29 mouse cellular contexts compared by ENCODE assay signal in the genomic region with DNA sequence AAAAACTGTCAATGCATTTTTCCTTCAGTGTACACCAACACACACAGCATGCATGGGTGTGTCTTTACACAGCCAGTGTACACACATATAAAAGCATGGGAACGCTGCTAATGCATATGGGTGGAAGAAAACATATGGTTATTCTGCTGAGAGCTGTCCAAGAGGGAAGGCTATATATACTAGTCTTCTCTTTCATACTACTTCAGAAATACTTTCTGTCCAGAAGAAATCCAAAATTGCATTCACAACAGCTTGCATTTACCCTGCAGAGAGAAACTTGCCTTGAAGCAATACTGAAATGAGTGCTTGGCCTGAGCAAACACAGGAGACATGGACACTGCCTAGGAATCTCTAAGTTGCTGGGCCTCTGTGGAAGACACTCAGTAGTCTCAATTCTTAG. TPM values are rescaled to one million over a fixed set of nuclear protein-coding genes. Genes with fewer than 3 reads are reported as not detected.
DNase-seq lines count a peak whose midpoint lies in the region; ATAC-seq lines count a peak whose summit lies in the region.
"Had no signal": no experiment of that assay in that cellular context is flagged by ENCODE, and none has a peak within 500 bp of the region (broad histone marks: within the 10 kb centered on the region; RNA-seq: fewer than 3 reads in every experiment).

No protein-coding gene starts in this region.

- H3K4me3 ChIP-seq in hindbrain, embryonic 10.5 days: peak overlapping the region; percentile 72
- H3K4me3 ChIP-seq in hindbrain, embryonic 16.5 days (ENCODE audit: low read length): no peak overlapping the region
- 0 out of 2 replicates have a peak overlapping the region, but pooled peaks have one; percentile 11 for H3K4me3 ChIP-seq in midbrain, embryonic 11.5 days (ENCODE audit: low read depth, low read length)
- H3K4me3 ChIP-seq in midbrain, embryonic 15.5 days: no peak overlapping the region
- no peak overlapping the region for H3K4me3 ChIP-seq in midbrain, embryonic 13.5 days (replicated peaks)
- H3K4me3 ChIP-seq in neural tube, embryonic 14.5 days (ENCODE audit: low read depth, low read length): no peak overlapping the region
- H3K4me3 ChIP-seq: embryonic facial prominence, embryonic 10.5 days; embryonic facial prominence, embryonic 15.5 days; forebrain, embryonic 13.5 days; hindbrain, embryonic 15.5 days; intestine, embryonic 15.5 days; liver, embryonic 12.5 days had no signal

- peaks cover 86% of the 10 kb centered on the region for H3K4me1 ChIP-seq in hindbrain, embryonic 10.5 days (replicated peaks)
- peaks cover 33% of the 10 kb centered on the region for H3K4me1 ChIP-seq in hindbrain, embryonic 16.5 days (ENCODE audit: control insufficient read depth, insufficient read depth, low read depth, low read length)
- peaks cover 49% of the 10 kb centered on the region for H3K4me1 ChIP-seq in midbrain, embryonic 11.5 days (ENCODE audit: control insufficient read depth, insufficient read depth, low read length)
- H3K4me1 ChIP-seq in midbrain, embryonic 15.5 days: peaks cover 41% of the 10 kb centered on the region
- H3K4me1 ChIP-seq in midbrain, embryonic 13.5 days (replicated peaks): peaks cover 66% of the 10 kb centered on the region
- H3K4me1 ChIP-seq in neural tube, embryonic 14.5 days (ENCODE audit: control insufficient read depth, insufficient read depth, low read length): peaks cover 28% of the 10 kb centered on the region

- H3K36me3 ChIP-seq in hindbrain, embryonic 10.5 days: peaks cover 29% of the 10 kb centered on the region; the same call in 1 of the 2 replicates
- H3K36me3 ChIP-seq in hindbrain, embryonic 16.5 days (ENCODE audit: control insufficient read depth, insufficient read depth, low read length): no peaks in the 10 kb centered on the region
- H3K36me3 ChIP-seq in midbrain, embryonic 11.5 days (ENCODE audit: control insufficient read depth, insufficient read depth, low read length): peaks cover 2% of the 10 kb centered on the region; the same call in 1 of the 2 replicates
- no peaks in the 10 kb centered on the region for H3K36me3 ChIP-seq in midbrain, embryonic 15.5 days (replicated peaks)
- H3K36me3 ChIP-seq in midbrain, embryonic 13.5 days: no peaks in the 10 kb centered on the region
- H3K36me3 ChIP-seq in neural tube, embryonic 14.5 days (ENCODE audit: control insufficient read depth, insufficient read depth, low read length): no peaks in the 10 kb centered on the region
- H3K36me3 ChIP-seq: embryonic facial prominence, embryonic 10.5 days; embryonic facial prominence, embryonic 15.5 days; hindbrain, embryonic 15.5 days; intestine, embryonic 15.5 days; liver, embryonic 12.5 days had no signal

- H3K9me3 ChIP-seq in hindbrain, embryonic 10.5 days: no peaks in the 10 kb centered on the region
- no peaks in the 10 kb centered on the region for H3K9me3 ChIP-seq in hindbrain, embryonic 16.5 days (ENCODE audit: control insufficient read depth, low read length)
- no peaks in the 10 kb centered on the region for H3K9me3 ChIP-seq in midbrain, embryonic 11.5 days (ENCODE audit: control insufficient read depth, low read length)
- no peaks in the 10 kb centered on the region for H3K9me3 ChIP-seq in midbrain, embryonic 15.5 days
- H3K9me3 ChIP-seq in midbrain, embryonic 13.5 days: no peaks in the 10 kb centered on the region
- no peaks in the 10 kb centered on the region for H3K9me3 ChIP-seq in neural tube, embryonic 14.5 days (ENCODE audit: control insufficient read depth, low read length)
- H3K9me3 ChIP-seq: embryonic facial prominence, embryonic 10.5 days; embryonic facial prominence, embryonic 15.5 days; forebrain, embryonic 13.5 days; hindbrain, embryonic 15.5 days; intestine, embryonic 15.5 days; liver, embryonic 12.5 days had no signal

- no peak overlapping the region for H3K9ac ChIP-seq in hindbrain, embryonic 16.5 days (ENCODE audit: low read depth, low read length)
- no peak overlapping the region; the same call in 1 of the 2 replicates for H3K9ac ChIP-seq in midbrain, embryonic 11.5 days (ENCODE audit: low read length)
- H3K9ac ChIP-seq in midbrain, embryonic 15.5 days: no peak overlapping the region
- no peak overlapping the region for H3K9ac ChIP-seq in midbrain, embryonic 13.5 days (replicated peaks)
- no peak overlapping the region for H3K9ac ChIP-seq in neural tube, embryonic 14.5 days (replicated peaks; ENCODE audit: low read depth, low read length)
- H3K9ac ChIP-seq: embryonic facial prominence, embryonic 15.5 days; forebrain, embryonic 13.5 days; hindbrain, embryonic 15.5 days; intestine, embryonic 15.5 days; liver, embryonic 12.5 days; liver, postnatal 0 days had no signal

- H3K27ac ChIP-seq in hindbrain, embryonic 10.5 days: no peak overlapping the region
- H3K27ac ChIP-seq in hindbrain, embryonic 16.5 days (ENCODE audit: low read depth, low read length): no peak overlapping the region
- H3K27ac ChIP-seq in midbrain, embryonic 11.5 days (ENCODE audit: low read depth, low read length): no peak overlapping the region
- no peak overlapping the region for H3K27ac ChIP-seq in midbrain, embryonic 15.5 days
- H3K27ac ChIP-seq in midbrain, embryonic 13.5 days: no peak overlapping the region
- H3K27ac ChIP-seq in neural tube, embryonic 14.5 days (ENCODE audit: low read depth, low read length): no peak overlapping the region
- H3K27ac ChIP-seq: embryonic facial prominence, embryonic 10.5 days; embryonic facial prominence, embryonic 15.5 days; forebrain, embryonic 13.5 days; hindbrain, embryonic 15.5 days; intestine, embryonic 15.5 days; liver, embryonic 12.5 days; stomach, postnatal 0 days had no signal

- no peak for DNase-seq in hindbrain, embryonic 10.5 days (ENCODE audit: low spot score)
- no peak for DNase-seq in midbrain, embryonic 11.5 days (ENCODE audit: low spot score, missing footprints)
- no peak for DNase-seq in testis, postnatal 14 days (ENCODE audit: low spot score)
- DNase-seq in spleen, postnatal 4 days (ENCODE audit: low spot score in 2 of 2): no peak
- DNase-seq: cerebellum, adult 8-10 months; cerebellum, postnatal 25 days; gastrocnemius, postnatal 10 days; heart, postnatal 14 days; kidney, adult 2 months; kidney, postnatal 10 days; layer of hippocampus, postnatal 36 days; left cerebral cortex, postnatal 4 days; liver, postnatal 0 days; lung, postnatal 36 days; retina, postnatal 1 day; right cerebral cortex, postnatal 25 days; spleen, adult 18-20 months had no signal

- peaks cover 93% of the 10 kb centered on the region for H3K27me3 ChIP-seq in hindbrain, embryonic 10.5 days (ENCODE audit: insufficient read depth, poor library complexity, severe bottlenecking)
- H3K27me3 ChIP-seq in hindbrain, embryonic 16.5 days (replicated peaks; ENCODE audit: control insufficient read depth, insufficient read depth, low read length): peaks cover 2% of the 10 kb centered on the region; the same call in 1 of the 2 replicates
- peaks cover 57% of the 10 kb centered on the region for H3K27me3 ChIP-seq in midbrain, embryonic 11.5 days (ENCODE audit: control insufficient read depth, insufficient read depth, low read length)
- H3K27me3 ChIP-seq in midbrain, embryonic 15.5 days (replicated peaks): peaks cover 44% of the 10 kb centered on the region
- peaks cover 77% of the 10 kb centered on the region for H3K27me3 ChIP-seq in midbrain, embryonic 13.5 days
- peaks cover 6% of the 10 kb centered on the region; the same call in 1 of the 2 replicates for H3K27me3 ChIP-seq in neural tube, embryonic 14.5 days (ENCODE audit: control insufficient read depth, insufficient read depth, low read length)

- no peak for ATAC-seq in hindbrain, embryonic 16.5 days
- ATAC-seq in midbrain, embryonic 11.5 days (ENCODE audit: low FRiP score): no peak
- ATAC-seq in midbrain, embryonic 15.5 days (replicated peaks): no peak
- no peak for ATAC-seq in midbrain, embryonic 13.5 days
- ATAC-seq in neural tube, embryonic 14.5 days (ENCODE audit: low read depth): no peak
- ATAC-seq: CD4-positive, CD25-positive, alpha-beta regulatory T cell, adult 4 months; forebrain, embryonic 13.5 days; intestine, embryonic 15.5 days; liver, embryonic 12.5 days; liver, postnatal 0 days had no signal

- WGBS in hindbrain, embryonic 10.5 days: 66% methylated on average over 1 of the region's 1 CpGs
- 75% methylated on average over 1 of the region's 1 CpGs for WGBS in hindbrain, embryonic 16.5 days
- 73% methylated on average over 1 of the region's 1 CpGs for WGBS in midbrain, embryonic 11.5 days
- WGBS in midbrain, embryonic 15.5 days: 69% methylated on average over 1 of the region's 1 CpGs
- 57% methylated on average over 1 of the region's 1 CpGs for WGBS in midbrain, embryonic 13.5 days
- WGBS in neural tube, embryonic 14.5 days: 48% methylated on average over 1 of the region's 1 CpGs

- no peak overlapping the region for H3K4me2 ChIP-seq in hindbrain, embryonic 16.5 days (ENCODE audit: low read length)
- H3K4me2 ChIP-seq in midbrain, embryonic 11.5 days: peak overlapping the region; percentile 32; the same call in 1 of the 2 replicates
- H3K4me2 ChIP-seq in midbrain, embryonic 15.5 days: no peak overlapping the region
- peak overlapping the region; percentile 9 for H3K4me2 ChIP-seq in midbrain, embryonic 13.5 days (replicated peaks)
- peak overlapping the region; percentile 17 for H3K4me2 ChIP-seq in neural tube, embryonic 14.5 days (ENCODE audit: low read depth, low read length)
- H3K4me2 ChIP-seq: embryonic facial prominence, embryonic 15.5 days; hindbrain, embryonic 15.5 days; intestine, embryonic 15.5 days; liver, embryonic 12.5 days had no signal

RNA-seq across cellular contexts. Expression of a gene that starts 18.8 kb away (rescaled TPM):
- polyA plus RNA-seq in hindbrain, embryonic 10.5 days (2016; fragmentation: Nextera tagmentation; extraction: Ambion mirVana): 18.2 and 23.7 TPM in 2 replicates
- polyA plus RNA-seq in hindbrain, embryonic 16.5 days (2015; fragmentation: Nextera tagmentation; extraction: Ambion mirVana): 13.3 and 21.7 TPM in 2 replicates
- polyA plus RNA-seq in midbrain, embryonic 11.5 days (2014; fragmentation: Nextera tagmentation; extraction: Ambion mirVana): 10.0 and 10.2 TPM in 2 replicates
- polyA plus RNA-seq in midbrain, embryonic 15.5 days (2015; fragmentation: Nextera tagmentation; extraction: Ambion mirVana): 22.7 and 23.2 TPM in 2 replicates
- 17.3 and 31.0 TPM in 2 replicates for polyA plus RNA-seq in midbrain, embryonic 13.5 days (2015; fragmentation: Nextera tagmentation; extraction: Ambion mirVana)
- 14.9 and 15.7 TPM in 2 replicates for polyA plus RNA-seq in neural tube, embryonic 14.5 days (2014; fragmentation: Nextera tagmentation; extraction: Ambion mirVana)

RNA-seq across cellular contexts. Expression of a gene that starts 50.1 kb away (rescaled TPM):
- 0.88 and 1.2 TPM in 2 replicates for polyA plus RNA-seq in hindbrain, embryonic 10.5 days (2016; fragmentation: Nextera tagmentation; extraction: Ambion mirVana)
- 0.26 and 0.44 TPM in 2 replicates for polyA plus RNA-seq in hindbrain, embryonic 16.5 days (2015; fragmentation: Nextera tagmentation; extraction: Ambion mirVana)
- 0.43 and 0.92 TPM in 2 replicates for polyA plus RNA-seq in midbrain, embryonic 11.5 days (2014; fragmentation: Nextera tagmentation; extraction: Ambion mirVana)
- 0.10 and 0.43 TPM in 2 replicates for polyA plus RNA-seq in midbrain, embryonic 15.5 days (2015; fragmentation: Nextera tagmentation; extraction: Ambion mirVana)
- polyA plus RNA-seq in midbrain, embryonic 13.5 days (2015; fragmentation: Nextera tagmentation; extraction: Ambion mirVana): 0.24 and 0.50 TPM in 2 replicates
- polyA plus RNA-seq in neural tube, embryonic 14.5 days (2014; fragmentation: Nextera tagmentation; extraction: Ambion mirVana): 1.2 and 2.6 TPM in 2 replicates

Comparison
In these comparisons a context has a peak if more than half of its experiments do, and no peak if none do; other contexts are left out.
1. H3K4me3 ChIP-seq: peak in hindbrain, embryonic 10.5 days (single experiment) and midbrain, embryonic 11.5 days (single experiment); none in hindbrain, embryonic 16.5 days (single experiment), midbrain, embryonic 15.5 days (single experiment), midbrain, embryonic 13.5 days (single experiment) and neural tube, embryonic 14.5 days (single experiment).
2. H3K4me2 ChIP-seq: peak in midbrain, embryonic 11.5 days (single experiment), midbrain, embryonic 13.5 days (single experiment) and neural tube, embryonic 14.5 days (single experiment); none in hindbrain, embryonic 16.5 days (single experiment) and midbrain, embryonic 15.5 days (single experiment).